In genomic region chr10:67297175-67297855, GRCm38 (mm10) we compare ENCODE assay signal across 18 mouse cellular contexts. TPM values are rescaled to one million over a fixed set of nuclear protein-coding genes. Genes with fewer than 3 reads are reported as not detected.
A peak's percentile ranks its signal among the peaks of the same experiment; 100 is the strongest.
DNase-seq lines count a peak whose midpoint lies in the region; ATAC-seq and TF ChIP-seq lines count a peak whose summit lies in the region.
"Had no signal": no experiment of that assay in that cellular context is flagged by ENCODE, and none has a peak within 500 bp of the region (broad histone marks: within the 10 kb centered on the region; RNA-seq: fewer than 3 reads in every experiment).

No protein-coding gene starts in this region.

- H3K4me1 ChIP-seq in liver, embryonic 11.5 days (replicated peaks; ENCODE audit: control insufficient read depth, insufficient read depth, low read length), result peaks cover 5% of the 10 kb centered on the region; the same call in 1 of the 2 replicates
- H3K4me1 ChIP-seq in MEL (ENCODE audit: control insufficient read depth in 1 of 2, insufficient read depth in 2 of 2, low read length in 2 of 2), result peaks cover 15 to 44% of the 10 kb centered on the region in 2 experiments
- H3K4me1 ChIP-seq: intestine, embryonic 15.5 days had no signal

- no peak overlapping the region for H3K9ac ChIP-seq in liver, embryonic 11.5 days (ENCODE audit: low read depth, low read length)
- peak overlapping the region; percentile 80 for H3K9ac ChIP-seq in MEL (ENCODE audit: control insufficient read depth, low read depth, low read length, poor library complexity, severe bottlenecking)
- H3K9ac ChIP-seq: intestine, embryonic 15.5 days; limb, embryonic 12.5 days; neural tube, embryonic 15.5 days had no signal

- TF ChIP-seq RAD21 in MEL (IDR thresholded peaks at IDR 0.05; ENCODE audit: low read depth, low read length), result no peak

- peak; percentile 71 to 90; a peak in 3 of 4 replicates for TF ChIP-seq EP300 in MEL (IDR thresholded peaks at IDR 0.05; ENCODE audit: low read depth in 1 of 2, low read length in 2 of 2)

- DNase-seq in liver, embryonic 11.5 days (ENCODE audit: low spot score), result no peak
- DNase-seq in liver (no peak), MEL (ENCODE audit: low read depth, low spot score) (peak; percentile 99)
- peak; percentile 88 for DNase-seq in fibroblast of lung, adult 2 months (ENCODE audit: low read depth)
- no peak for DNase-seq in left cerebral cortex, adult 8-10 months (ENCODE audit: low spot score in 2 of 2)
- no peak for DNase-seq in retina, embryonic 14.5 days (ENCODE audit: low spot score)
- DNase-seq in right cerebral cortex, adult 18-20 months, result no peak
- DNase-seq: cerebellum, adult 11-12 months; spleen, adult 18-20 months had no signal

- H3K9me3 ChIP-seq in liver, embryonic 11.5 days (ENCODE audit: control insufficient read depth, low read length), result no peaks in the 10 kb centered on the region
- no peaks in the 10 kb centered on the region for H3K9me3 ChIP-seq in MEL (replicated peaks; ENCODE audit: insufficient read depth, low read length)
- H3K9me3 ChIP-seq: intestine, embryonic 15.5 days; limb, embryonic 12.5 days; neural tube, embryonic 15.5 days had no signal

- WGBS in liver, embryonic 11.5 days, result 82% methylated on average over 17 of the region's 17 CpGs

- peaks cover 42% of the 10 kb centered on the region for H3K79me2 ChIP-seq in MEL (ENCODE audit: control insufficient read depth, insufficient read depth, low read length, poor library complexity)

- H3K36me3 ChIP-seq in liver, embryonic 11.5 days (ENCODE audit: control insufficient read depth, insufficient read depth, low read length), result no peaks in the 10 kb centered on the region
- H3K36me3 ChIP-seq in MEL (ENCODE audit: control insufficient read depth in 1 of 2, insufficient read depth in 2 of 2, low read length in 2 of 2), result peaks cover 2 to 39% of the 10 kb centered on the region in 2 experiments; a peak in 2 of 4 replicates
- H3K36me3 ChIP-seq: intestine, embryonic 15.5 days; limb, embryonic 12.5 days; neural tube, embryonic 15.5 days had no signal

- TF ChIP-seq POLR2A in MEL (IDR thresholded peaks at IDR 0.05; ENCODE audit: control insufficient read depth in 1 of 2, insufficient read depth in 1 of 2, low read depth in 1 of 2, low read length in 2 of 2, poor library complexity in 1 of 2), result peak in 1 of 2 experiments; percentile 76; a peak in 2 of 4 replicates

- no peaks in the 10 kb centered on the region for H3K27me3 ChIP-seq in liver, embryonic 11.5 days (replicated peaks; ENCODE audit: control insufficient read depth, insufficient read depth, low read length)
- no peaks in the 10 kb centered on the region for H3K27me3 ChIP-seq in MEL (ENCODE audit: control insufficient read depth in 1 of 2, insufficient read depth in 2 of 2, low read length in 2 of 2)
- H3K27me3 ChIP-seq: intestine, embryonic 15.5 days; limb, embryonic 12.5 days; neural tube, embryonic 15.5 days had no signal

- ATAC-seq in liver, embryonic 11.5 days (replicated peaks; ENCODE audit: low FRiP score), result peak; percentile 36
- peak; percentile 27 for ATAC-seq in megakaryocyte-erythroid progenitor cell, adult 5-6 weeks (replicated peaks; ENCODE audit: low FRiP score, low TSS enrichment, poor library complexity, severe bottlenecking)
- ATAC-seq: intestine, embryonic 15.5 days; lung, postnatal 0 days had no signal

- peak overlapping the region; percentile 48 for H3K4me2 ChIP-seq in liver, embryonic 11.5 days
- H3K4me2 ChIP-seq: intestine, embryonic 15.5 days; limb, embryonic 12.5 days; neural tube, embryonic 15.5 days had no signal

- peak overlapping the region; percentile 24 for H3K4me3 ChIP-seq in liver, embryonic 11.5 days (ENCODE audit: low read depth, low read length)
- peak overlapping the region; percentile 67 to 85 for H3K4me3 ChIP-seq in MEL (ENCODE audit: control insufficient read depth in 1 of 2, insufficient read depth in 1 of 2, low read depth in 2 of 2, low read length in 2 of 2)
- H3K4me3 ChIP-seq: intestine, embryonic 15.5 days; layer of hippocampus, adult 2 months; left cerebral cortex, adult 2 months; limb, embryonic 12.5 days; neural tube, embryonic 15.5 days had no signal

- TF ChIP-seq CTCF in MEL (IDR thresholded peaks at IDR 0.05 in 2 of 3, conservative IDR thresholded peaks at IDR 0.05 in 1 of 3; ENCODE audit: control insufficient read depth in 1 of 3, insufficient read depth in 1 of 3, low read depth in 2 of 3, low read length in 3 of 3, poor library complexity in 1 of 3, severe bottlenecking in 1 of 3), result no peak

- no peak overlapping the region; the same call in 1 of the 2 replicates for H3K27ac ChIP-seq in liver, embryonic 11.5 days (ENCODE audit: low read depth, low read length)
- H3K27ac ChIP-seq in MEL (ENCODE audit: control insufficient read depth, low read depth, low read length), result peak overlapping the region; percentile 100
- H3K27ac ChIP-seq: intestine, embryonic 15.5 days; kidney, postnatal 0 days; layer of hippocampus, adult 2 months; left cerebral cortex, adult 2 months; limb, embryonic 12.5 days; neural tube, embryonic 15.5 days; stomach, postnatal 0 days had no signal

TF ChIP-seq in MEL, 35 proteins besides CTCF, POLR2A, EP300 and RAD21 (continues in another document):
- TF ChIP-seq RCOR1 (IDR thresholded peaks at IDR 0.05; ENCODE audit: low read depth, low read length) (peak; percentile 10; the same call in 1 of the 2 replicates), MAZ (IDR thresholded peaks at IDR 0.05; ENCODE audit: low read depth, low read length) (peak; percentile 99), JUND (IDR thresholded peaks at IDR 0.05; ENCODE audit: low read depth, low read length) (no peak), GATA1 (IDR thresholded peaks at IDR 0.05; ENCODE audit: low read depth, low read length) (peak; percentile 92), POLR2AphosphoS2 (IDR thresholded peaks at IDR 0.05; ENCODE audit: low read length) (peak; percentile 84; the same call in 1 of the 2 replicates), MXI1 (IDR thresholded peaks at IDR 0.05; ENCODE audit: low read depth, low read length) (peak; percentile 53; the same call in 1 of the 2 replicates), MAX (IDR thresholded peaks at IDR 0.05; ENCODE audit: low read length) (peak; percentile 95), KAT2A (conservative IDR thresholded peaks at IDR 0.05; ENCODE audit: low read depth, low read length) (peak; percentile 35; the same call in 1 of the 2 replicates), HCFC1 (IDR thresholded peaks at IDR 0.05; ENCODE audit: low read depth, low read length) (peak; percentile 69; the same call in 1 of the 2 replicates), ZKSCAN1 (IDR thresholded peaks at IDR 0.05; ENCODE audit: low read depth, low read length) (no peak), BHLHE40 (IDR thresholded peaks at IDR 0.05; ENCODE audit: borderline replicate concordance, low read depth, low read length) (peak; percentile 91), E2F4 (IDR thresholded peaks at IDR 0.05; ENCODE audit: borderline replicate concordance, low read depth, low read length) (no peak), ZMIZ1 (IDR thresholded peaks at IDR 0.05; ENCODE audit: low read depth, low read length) (peak; percentile 77), UBTF (IDR thresholded peaks at IDR 0.05; ENCODE audit: borderline replicate concordance, insufficient read depth, low read depth, low read length) (no peak), USF1 (IDR thresholded peaks at IDR 0.05; ENCODE audit: low read depth, low read length) (peak; percentile 99), TAL1 (IDR thresholded peaks at IDR 0.05; ENCODE audit: low read length) (peak; percentile 72), TCF12 (IDR thresholded peaks at IDR 0.05; ENCODE audit: low read depth, low read length) (peak; percentile 87), NRF1 (IDR thresholded peaks at IDR 0.05; ENCODE audit: insufficient read depth, low read depth, low read length, poor library complexity, severe bottlenecking) (no peak), USF2 (IDR thresholded peaks at IDR 0.05; ENCODE audit: borderline replicate concordance in 1 of 2, insufficient read depth in 1 of 2, low read depth in 1 of 2, low read length in 2 of 2) (peak; percentile 90 to 94), ZNF384 (IDR thresholded peaks at IDR 0.05; ENCODE audit: low read depth, low read length) (no peak), MAFK (IDR thresholded peaks at IDR 0.05; ENCODE audit: borderline replicate concordance, low read depth, low read length) (no peak), ETS1 (IDR thresholded peaks at IDR 0.05; ENCODE audit: low read depth, low read length) (peak; percentile 95), MYB (IDR thresholded peaks at IDR 0.05; ENCODE audit: low read depth, low read length) (peak; percentile 80), CHD1 (IDR thresholded peaks at IDR 0.05; ENCODE audit: low read depth, low read length) (peak; percentile 44; the same call in 1 of the 2 replicates), NELFE (IDR thresholded peaks at IDR 0.05; ENCODE audit: low read depth, low read length) (peak; percentile 60; the same call in 1 of the 2 replicates), POLR2AphosphoS5 (IDR thresholded peaks at IDR 0.05; ENCODE audit: borderline replicate concordance, low read depth, low read length) (0 out of 2 replicates have a peak, but pooled peaks have one; percentile 27), ELF1 (IDR thresholded peaks at IDR 0.05; ENCODE audit: low read depth, low read length) (peak; percentile 81), GABPA (IDR thresholded peaks at IDR 0.05; ENCODE audit: low read depth, low read length) (no peak), CHD2 (IDR thresholded peaks at IDR 0.05; ENCODE audit: low read length) (no peak), MEF2A (IDR thresholded peaks at IDR 0.05; ENCODE audit: extremely low read depth, insufficient replicate concordance, low read depth, low read length, poor library complexity, severe bottlenecking) (0 out of 2 replicates have a peak, but pooled peaks have one; percentile 65), MYC (IDR thresholded peaks at IDR 0.05; ENCODE audit: low read depth, low read length) (peak; percentile 84), SMC3 (IDR thresholded peaks at IDR 0.05; ENCODE audit: low read depth, low read length) (no peak), ZC3H11A (IDR thresholded peaks at IDR 0.05; ENCODE audit: low read depth, low read length) (no peak), TBP (IDR thresholded peaks at IDR 0.05; ENCODE audit: low read depth, low read length) (peak; percentile 91)

RNA-seq across cellular contexts. Expression of gene Nrbf2, which starts 12.2 kb away (rescaled TPM):
- polyA plus RNA-seq in liver, embryonic 11.5 days (2014; fragmentation: Nextera tagmentation; extraction: Ambion mirVana), result 39.2 and 44.0 TPM in 2 replicates
- total RNA-seq in MEL (2012; rRNA removed), result 18.5 and 19.5 TPM in 2 replicates
- polyA plus RNA-seq in MEL (2012; ENCODE audit: insufficient read depth in 1 of 2, insufficient read length in 2 of 2, low read depth in 1 of 2, low replicate concordance in 2 of 2, missing spikeins in 1 of 2), result 10 to 100 TPM in 1 of 2 experiments, not detected in 1; 38.9 TPM
- total RNA-seq in megakaryocyte-erythroid progenitor cell, adult 5-6 weeks (2014; fragmentation: Nextera tagmentation), result 26.4 and 33.3 TPM in 2 replicates
- total RNA-seq in megakaryocyte-erythroid progenitor cell, adult 5-6 weeks (2017), result 24.0 and 32.0 TPM in 2 replicates
- total RNA-seq in left cerebral cortex, adult 8-10 months (2022), result 10 to 100 TPM; 14.2 to 17.4 (median 15.9) TPM

Comparison
In these comparisons a context has a peak if more than half of its experiments do, and no peak if none do; other contexts are left out.
1. DNase-seq: peak in MEL (single experiment) and fibroblast of lung, adult 2 months (single experiment); none in liver, embryonic 11.5 days (single experiment), liver (single experiment), left cerebral cortex, adult 8-10 months (0 of 2), retina, embryonic 14.5 days (single experiment) and right cerebral cortex, adult 18-20 months (single experiment).